Mouse (Mus musculus) embryonic facial prominence, embryonic 11.5 days (tissue): Measurements from ENCODE around the gene Ldb3. TPM values are rescaled to one million over a fixed set of nuclear protein-coding genes. Genes with fewer than 3 reads are reported as not detected.

Source experiments
- ATAC-seq: fragments of 200-750 bp; cut with Nextera tagmentation; replicated peaks from 2 replicates; pipeline ENCODE4 v1.8.0; 2017; ENCODE audit warnings: low read depth; ENCODE audit not compliant: insufficient number of reproducible peaks, low FRiP score, low TSS enrichment
- DNase-seq: peaks from one replicate; pipeline ENCODE4 v3.0.0-alpha.2; 2015; ENCODE audit warnings: low spot score
- H3K27ac ChIP-seq: fragments of 300-500 bp; sonication (generic); replicated peaks from 2 replicates; pipeline ENCODE4 v1.5.1; 2014; ENCODE audit warnings: mild to moderate bottlenecking, low read depth, low read length, control low read depth
- H3K27me3 ChIP-seq: fragments of 300-500 bp; sonication (generic); 2 replicates; pipeline ENCODE4 v1.6.1; 2014; ENCODE audit warnings: mild to moderate bottlenecking, low read length, moderate library complexity, mixed read lengths; ENCODE audit not compliant: control insufficient read depth, insufficient read depth
- H3K36me3 ChIP-seq: fragments of 300-500 bp; sonication (generic); replicated peaks from 2 replicates; pipeline ENCODE4 v1.6.1; 2014; ENCODE audit warnings: low read depth, mild to moderate bottlenecking, low read length, moderate library complexity, mixed read lengths; ENCODE audit not compliant: control insufficient read depth, insufficient read depth
- H3K4me1 ChIP-seq: fragments of 300-500 bp; sonication (generic); 2 replicates; pipeline ENCODE4 v1.6.1; 2014; ENCODE audit warnings: low read length, mixed read lengths; ENCODE audit not compliant: control insufficient read depth, insufficient read depth
- H3K4me2 ChIP-seq: fragments of 300-500 bp; sonication (generic); 2 replicates; pipeline ENCODE4 v1.6.1; 2014; ENCODE audit warnings: low read depth, mild to moderate bottlenecking, control low read depth, low read length, moderate library complexity
- H3K4me3 ChIP-seq: fragments of 300-500 bp; sonication (generic); 2 replicates; pipeline ENCODE4 v1.5.1; 2014; ENCODE audit warnings: low read depth, low read length, control low read depth
- H3K9ac ChIP-seq: fragments of 300-500 bp; sonication (generic); replicated peaks from 2 replicates; pipeline ENCODE4 v1.6.1; 2014; ENCODE audit warnings: mild to moderate bottlenecking, control low read depth, low read length
- H3K9me3 ChIP-seq: fragments of 300-500 bp; sonication (generic); replicated peaks from 2 replicates; pipeline ENCODE4 v1.6.1; 2016; ENCODE audit warnings: mild to moderate bottlenecking, low read length, inconsistent platforms, mixed read lengths; ENCODE audit not compliant: control insufficient read depth
- WGBS: fragments of 180-500 bp; shearing (Covaris S2); extraction: QIAGEN DNeasy Blood & Tissue Kit; methylation state at CpG from one replicate; pipeline ENCODE4 v1.1.7; 2014; 5-methylcytosine and 5-hydroxymethylcytosine counted together
- polyA plus RNA-seq: library from polyadenylated mRNA; unstranded; fragments of >200 nt; fragmentation: Nextera tagmentation; extraction: Ambion mirVana; gene quantifications from 2 replicates; pipeline ENCODE4 v1.2.1, GENCODE M21; 2014

Ldb3 gene
- polyA plus RNA-seq: 0.31 and 0.90 TPM in 2 replicates

GRCm38 (mm10) chr14:34588498-34588897 lies at the start of gene Ldb3:
TSS of gene Ldb3 (minus strand) at chr14:34588682.
- Histone ChIP-seq H3K4me1 (no peaks in the 10 kb centered on the region), H3K4me2 (no peak within 1 kb of the TSS), H3K4me3 (no peak within 1 kb of the TSS), H3K27ac (no peak within 1 kb of the TSS), H3K9ac (no peak within 1 kb of the TSS), H3K9me3 (no peaks in the 10 kb centered on the region), H3K27me3 (no peaks in the 10 kb centered on the region), H3K36me3 (no peaks in the 10 kb centered on the region)
- ATAC-seq: no peak
- DNase-seq: no peak
- WGBS: 67% methylated on average over 8 of the region's 8 CpGs

- H3K36me3 ChIP-seq: no peaks in the 10 kb centered on the region
- no peaks in the 10 kb centered on the region for H3K9me3 ChIP-seq
- ATAC-seq: no peak
- H3K4me3 ChIP-seq: no peak overlapping the region
- no peak overlapping the region for H3K4me2 ChIP-seq
- H3K9ac ChIP-seq: no peak overlapping the region
- DNase-seq: no peak
- no peak overlapping the region for H3K27ac ChIP-seq
- 89% methylated on average over 6 of the region's 6 CpGs for WGBS
- H3K27me3 ChIP-seq: no peaks in the 10 kb centered on the region
- H3K4me1 ChIP-seq: no peaks in the 10 kb centered on the region
Measured at GRCm38 (mm10) chr14:34635721-34636120, 47.2 kb upstream of the Ldb3 start.

- H3K4me3 ChIP-seq: no peak overlapping the region
- no peak overlapping the region for H3K27ac ChIP-seq
- no peaks in the 10 kb centered on the region for H3K9me3 ChIP-seq
- H3K36me3 ChIP-seq: no peaks in the 10 kb centered on the region
- 33% methylated on average over 7 of the region's 7 CpGs for WGBS
- H3K27me3 ChIP-seq: no peaks in the 10 kb centered on the region
- DNase-seq (no peak), ATAC-seq (no peak)
- H3K9ac ChIP-seq: no peak overlapping the region
- no peak overlapping the region for H3K4me2 ChIP-seq
- no peaks in the 10 kb centered on the region for H3K4me1 ChIP-seq
Measured at GRCm38 (mm10) chr14:34635192-34635591, 46.7 kb upstream of the Ldb3 start.

GRCm38 (mm10) chr14:34632722-34633448 lies 44.4 kb upstream of the Ldb3 start:
- Histone ChIP-seq H3K9me3 (no peaks in the 10 kb centered on the region), H3K27me3 (no peaks in the 10 kb centered on the region), H3K9ac (no peak overlapping the region)

GRCm38 (mm10) chr14:34626824-34627223 lies 38.3 kb upstream of the Ldb3 start:
- Histone ChIP-seq H3K36me3 (no peaks in the 10 kb centered on the region), H3K4me3 (no peak overlapping the region), H3K9me3 (no peaks in the 10 kb centered on the region), H3K4me1 (no peaks in the 10 kb centered on the region), H3K9ac (no peak overlapping the region), H3K4me2 (no peak overlapping the region), H3K27me3 (no peaks in the 10 kb centered on the region), H3K27ac (no peak overlapping the region)
- WGBS: 89% methylated on average over 7 of the region's 7 CpGs
- ATAC-seq (no peak), DNase-seq (no peak)

More at GRCm38 (mm10) chr14:34632722-34633448, 44.4 kb upstream of the Ldb3 start:
- H3K4me2 ChIP-seq: no peak overlapping the region
- H3K27ac ChIP-seq: no peak overlapping the region
- ATAC-seq (no peak), DNase-seq (no peak)
- H3K4me1 ChIP-seq: no peaks in the 10 kb centered on the region
- no peaks in the 10 kb centered on the region for H3K36me3 ChIP-seq
- 77% methylated on average over 10 of the region's 10 CpGs for WGBS
- no peak overlapping the region for H3K4me3 ChIP-seq

GRCm38 (mm10) chr14:34623531-34624210 lies 35.2 kb upstream of the Ldb3 start:
- H3K9me3 ChIP-seq: no peaks in the 10 kb centered on the region
- no peak overlapping the region for H3K4me3 ChIP-seq
- no peak overlapping the region for H3K27ac ChIP-seq
- no peak overlapping the region for H3K9ac ChIP-seq
- H3K4me2 ChIP-seq: no peak overlapping the region
- H3K4me1 ChIP-seq: no peaks in the 10 kb centered on the region
- H3K27me3 ChIP-seq: no peaks in the 10 kb centered on the region
- DNase-seq (no peak), ATAC-seq (no peak)
- no peaks in the 10 kb centered on the region for H3K36me3 ChIP-seq
- WGBS: 83% methylated on average over 16 of the region's 16 CpGs

GRCm38 (mm10) chr14:34623074-34623473 lies 34.6 kb upstream of the Ldb3 start:
- Histone ChIP-seq H3K27ac (no peak overlapping the region), H3K9me3 (no peaks in the 10 kb centered on the region), H3K4me3 (no peak overlapping the region), H3K36me3 (no peaks in the 10 kb centered on the region), H3K4me1 (no peaks in the 10 kb centered on the region), H3K9ac (no peak overlapping the region), H3K4me2 (no peak overlapping the region), H3K27me3 (no peaks in the 10 kb centered on the region)
- DNase-seq (no peak), ATAC-seq (no peak)
- 84% methylated on average over 5 of the region's 5 CpGs for WGBS
